9 mouse cellular contexts compared by ENCODE assay signal in genomic region chr7:25068724-25069123, GRCm38 (mm10). TPM values are rescaled to one million over a fixed set of nuclear protein-coding genes. Genes with fewer than 3 reads are reported as not detected.
DNase-seq lines count a peak whose midpoint lies in the region.
"Had no signal": no experiment of that assay in that cellular context is flagged by ENCODE, and none has a peak within 500 bp of the region (broad histone marks: within the 10 kb centered on the region; RNA-seq: fewer than 3 reads in every experiment).

No protein-coding gene starts in this region.

- intact Hi-C loops in left cerebral cortex, postnatal 14 days (cut with DNase I): no loop called here

- DNase-seq in layer of hippocampus, adult 11-12 months (ENCODE audit: low spot score): peak; percentile 61
- no peak for DNase-seq in layer of hippocampus, postnatal 10 days (ENCODE audit: low spot score in 2 of 2)
- DNase-seq in frontal cortex, postnatal 14 days (ENCODE audit: low spot score in 2 of 2): peak; percentile 60 to 65
- peak; percentile 74 to 84 for DNase-seq in left cerebral cortex, postnatal 14 days (ENCODE audit: low spot score in 2 of 2)
- peak; percentile 80 for DNase-seq in retina, postnatal 1 day
- no peak for DNase-seq in kidney, adult 18-20 months
- no peak for DNase-seq in spleen, adult 12 weeks (ENCODE audit: low spot score)
- DNase-seq in adipocyte (ENCODE audit: low spot score): no peak
- DNase-seq: gastrocnemius, postnatal 36 days had no signal

RNA-seq across cellular contexts. Expression of gene Grik5, which starts 3.4 kb away (rescaled TPM):
- total RNA-seq in layer of hippocampus, postnatal 10 days (2021): 100 to 1,000 TPM; 236 to 252 TPM
- total RNA-seq in left cerebral cortex, postnatal 14 days (2021): 100 to 1,000 TPM; 264 to 270 TPM

RNA-seq across cellular contexts. Expression of gene Zfp574, which starts 3.6 kb away (rescaled TPM):
- 10 to 100 TPM; 21.4 to 23.2 TPM for total RNA-seq in layer of hippocampus, postnatal 10 days (2021)
- total RNA-seq in left cerebral cortex, postnatal 14 days (2021): 10 to 100 TPM; 28.1 to 30.0 TPM

Comparison
In these comparisons a context has a peak if more than half of its experiments do, and no peak if none do; other contexts are left out.
1. DNase-seq: peak in layer of hippocampus, adult 11-12 months (single experiment), frontal cortex, postnatal 14 days (2 of 2), left cerebral cortex, postnatal 14 days (2 of 2) and retina, postnatal 1 day (single experiment); none in layer of hippocampus, postnatal 10 days (0 of 2), kidney, adult 18-20 months (single experiment), spleen, adult 12 weeks (single experiment) and adipocyte (single experiment).